Mouse (Mus musculus) spleen, adult 2 months (tissue): ENCODE data around the gene Defb28.

Experiments
- CTCF ChIP-seq: fragments of 200-500 bp; IDR thresholded peaks from 2 replicates; pipeline ENCODE4 v1.5.1; 2011; ENCODE audit warnings: mild to moderate bottlenecking, inconsistent platforms; ENCODE audit not compliant: insufficient read depth, insufficient read length, insufficient replicate concordance; ENCODE audit errors: extremely low read depth
- POLR2A ChIP-seq: fragments of 200-500 bp; IDR thresholded peaks from 2 replicates; pipeline ENCODE4 v1.6.1; 2011; ENCODE audit warnings: low read depth, low read length, inconsistent platforms

GRCm38 (mm10) chr2:152476763-152477162 lies 41.3 kb upstream of the Defb28 start, which contains the start of gene Defb20:
- TF ChIP-seq POLR2A (no peak), CTCF (no peak)
